Mouse (Mus musculus): Measurements from ENCODE around the gene Lzts2. TPM values are rescaled to one million over a fixed set of nuclear protein-coding genes. Genes with fewer than 3 reads are reported as not detected.

The Lzts2 gene
- total RNA-seq, 1 experiment from 2014 or later, result 101 TPM

Other genes starting within 250 kb of the Lzts2 start
- gene Slf2, start 83.3 kb upstream of the Lzts2 start, total RNA-seq (2021), result 23.8 and 30.8 TPM in 2 replicates
- gene Sema4g, start 25.3 kb upstream of the Lzts2 start, total RNA-seq (2021), result 7.0 and 8.1 TPM in 2 replicates
- gene Twnk, start 8.8 kb upstream of the Lzts2 start, total RNA-seq (2021), result 36.7 and 39.3 TPM in 2 replicates
- gene Mrpl43, start 8.0 kb upstream of the Lzts2 start, total RNA-seq (2021), result 47.9 and 53.7 TPM in 2 replicates
- gene Pdzd7, start 31.3 kb downstream of the Lzts2 start, total RNA-seq (2021), result 0.52 TPM in 1 of 2 replicates, not detected in the other
- gene Sfxn3, start 33.1 kb downstream of the Lzts2 start, total RNA-seq (2021), result 49.3 and 65.0 TPM in 2 replicates
- 3.9 and 5.6 TPM in 2 replicates for gene Kazald1, start 60.8 kb downstream of the Lzts2 start, total RNA-seq (2021)
- not detected in 2 replicates for gene Tlx1, start 136.3 kb downstream of the Lzts2 start, total RNA-seq (2021)
- gene Lbx1, start 221.4 kb downstream of the Lzts2 start, total RNA-seq (2021), result not detected in 2 replicates